Mouse (Mus musculus) heart, embryonic 11.5 days (tissue): ENCODE results near the gene Atraid. TPM values are rescaled to one million over a fixed set of nuclear protein-coding genes. Genes with fewer than 3 reads are reported as not detected.
A peak's percentile ranks its signal among the peaks of the same experiment; 100 is the strongest.

Experiments
- ATAC-seq: fragments of 200-750 bp; cut with Nextera tagmentation; replicated peaks from 2 replicates; pipeline ENCODE4 v1.8.0; 2017; ENCODE audit warnings: moderate library complexity; ENCODE audit not compliant: insufficient number of reproducible peaks, low FRiP score, low TSS enrichment
- H3K27ac ChIP-seq: fragments of 300-500 bp; sonication (generic); 2 replicates; pipeline ENCODE4 v1.5.1; 2014; ENCODE audit warnings: mild to moderate bottlenecking, low read depth, low read length
- H3K27me3 ChIP-seq: fragments of 300-500 bp; sonication (generic); 2 replicates; pipeline ENCODE4 v1.6.1; 2014; ENCODE audit warnings: mild to moderate bottlenecking, low read length, mixed read lengths; ENCODE audit not compliant: control insufficient read depth, insufficient read depth
- H3K36me3 ChIP-seq: fragments of 300-500 bp; sonication (generic); 2 replicates; pipeline ENCODE4 v1.6.1; 2014; ENCODE audit warnings: mild to moderate bottlenecking, low read length, moderate library complexity, mixed read lengths; ENCODE audit not compliant: control insufficient read depth, insufficient read depth
- H3K4me1 ChIP-seq: fragments of 300-500 bp; sonication (generic); 2 replicates; pipeline ENCODE4 v1.6.1; 2014; ENCODE audit warnings: low read length; ENCODE audit not compliant: control insufficient read depth, insufficient read depth
- H3K4me2 ChIP-seq: fragments of 300-500 bp; sonication (generic); 2 replicates; pipeline ENCODE4 v1.6.1; 2014; ENCODE audit warnings: mild to moderate bottlenecking, moderate library complexity
- H3K4me3 ChIP-seq: fragments of 300-500 bp; sonication (generic); 2 replicates; pipeline ENCODE4 v1.5.1; 2014; ENCODE audit warnings: low read depth, low read length
- H3K9ac ChIP-seq: fragments of 300-500 bp; sonication (generic); 2 replicates; pipeline ENCODE4 v1.6.1; 2014; ENCODE audit warnings: mild to moderate bottlenecking, low read depth, low read length, moderate library complexity
- H3K9me3 ChIP-seq: fragments of 300-500 bp; sonication (generic); replicated peaks from 2 replicates; pipeline ENCODE4 v1.6.1; 2016; ENCODE audit warnings: low read length; ENCODE audit not compliant: control insufficient read depth
- WGBS: fragments of 180-500 bp; shearing (Covaris S2); extraction: QIAGEN DNeasy Blood & Tissue Kit; methylation state at CpG from one replicate; pipeline ENCODE4 v1.1.7; 2014; ENCODE audit not compliant: insufficient replicate concordance; 5-methylcytosine and 5-hydroxymethylcytosine counted together
- polyA plus RNA-seq: library from polyadenylated mRNA; unstranded; fragments of >200 nt; fragmentation: Nextera tagmentation; extraction: Ambion mirVana; gene quantifications from 2 replicates; pipeline ENCODE4 v1.2.1, GENCODE M21; 2014

The Atraid gene
- polyA plus RNA-seq, 1 experiment from 2014 or later: 101 TPM

GRCm38 (mm10) chr5:31069810-31070209 lies 21.7 kb downstream of the Atraid start:
- Histone ChIP-seq H3K9ac (no peak overlapping the region), H3K4me1 (no peaks in the 10 kb centered on the region), H3K9me3 (no peaks in the 10 kb centered on the region), H3K36me3 (peaks cover 58% of the 10 kb centered on the region), H3K4me3 (no peak overlapping the region), H3K27me3 (no peaks in the 10 kb centered on the region), H3K4me2 (no peak overlapping the region), H3K27ac (no peak overlapping the region)
- ATAC-seq: no peak
- WGBS: 94% methylated on average over 3 of the region's 3 CpGs

- Histone ChIP-seq H3K9ac (no peak overlapping the region), H3K9me3 (no peaks in the 10 kb centered on the region), H3K4me1 (no peaks in the 10 kb centered on the region), H3K27me3 (no peaks in the 10 kb centered on the region), H3K27ac (no peak overlapping the region), H3K4me2 (no peak overlapping the region), H3K4me3 (no peak overlapping the region), H3K36me3 (peaks cover 61% of the 10 kb centered on the region)
- 76% methylated on average over 2 of the region's 2 CpGs for WGBS
- no peak for ATAC-seq
These were observed 22.9 kb downstream of the Atraid start for GRCm38 (mm10) chr5:31071059-31071458.

GRCm38 (mm10) chr5:31071821-31072220 lies 23.7 kb downstream of the Atraid start:
- H3K4me3 ChIP-seq: no peak overlapping the region
- H3K4me2 ChIP-seq: no peak overlapping the region
- no peaks in the 10 kb centered on the region for H3K9me3 ChIP-seq
- ATAC-seq: no peak
- H3K27me3 ChIP-seq: no peaks in the 10 kb centered on the region
- H3K27ac ChIP-seq: no peak overlapping the region
- H3K9ac ChIP-seq: no peak overlapping the region
- WGBS: 92% methylated on average over 11 of the region's 11 CpGs
- peaks cover 58% of the 10 kb centered on the region for H3K36me3 ChIP-seq
- no peaks in the 10 kb centered on the region for H3K4me1 ChIP-seq

- ATAC-seq: no peak
- Histone ChIP-seq H3K4me1 (no peaks in the 10 kb centered on the region), H3K27me3 (no peaks in the 10 kb centered on the region), H3K4me2 (no peak overlapping the region), H3K27ac (no peak overlapping the region), H3K9ac (no peak overlapping the region), H3K4me3 (no peak overlapping the region), H3K9me3 (no peaks in the 10 kb centered on the region), H3K36me3 (peaks cover 58% of the 10 kb centered on the region)
- WGBS: 90% methylated on average over 12 of the region's 12 CpGs
These were observed 25.1 kb downstream of the Atraid start for GRCm38 (mm10) chr5:31073176-31073575.

- WGBS: 78% methylated on average over 13 of the region's 13 CpGs
- H3K27me3 ChIP-seq: no peaks in the 10 kb centered on the region
These were observed 28.2 kb downstream of the Atraid start for GRCm38 (mm10) chr5:31076346-31076745.

GRCm38 (mm10) chr5:31080059-31080794 lies 32.1 kb downstream of the Atraid start:
- no peak overlapping the region for H3K4me2 ChIP-seq
- H3K27ac ChIP-seq: no peak overlapping the region
- no peak for ATAC-seq
- H3K4me3 ChIP-seq: no peak overlapping the region
- H3K36me3 ChIP-seq: peaks cover 15% of the 10 kb centered on the region
- no peaks in the 10 kb centered on the region for H3K9me3 ChIP-seq
- H3K27me3 ChIP-seq: no peaks in the 10 kb centered on the region
- peaks cover 17% of the 10 kb centered on the region for H3K4me1 ChIP-seq
- no peak overlapping the region for H3K9ac ChIP-seq
- WGBS: 78% methylated on average over 13 of the region's 13 CpGs

More at GRCm38 (mm10) chr5:31076346-31076745, 28.2 kb downstream of the Atraid start:
- Histone ChIP-seq H3K9ac (no peak overlapping the region), H3K4me3 (no peak overlapping the region), H3K9me3 (no peaks in the 10 kb centered on the region), H3K4me1 (no peaks in the 10 kb centered on the region), H3K4me2 (no peak overlapping the region), H3K27ac (no peak overlapping the region), H3K36me3 (peaks cover 37% of the 10 kb centered on the region)
- no peak for ATAC-seq

- no peak overlapping the region for H3K4me3 ChIP-seq
- ATAC-seq: no peak
- H3K27me3 ChIP-seq: no peaks in the 10 kb centered on the region
- H3K9ac ChIP-seq: no peak overlapping the region
- no peak overlapping the region for H3K27ac ChIP-seq
- H3K4me1 ChIP-seq: peaks cover 17% of the 10 kb centered on the region
- 61% methylated on average over 3 of the region's 3 CpGs for WGBS
- no peaks in the 10 kb centered on the region for H3K9me3 ChIP-seq
- H3K4me2 ChIP-seq: no peak overlapping the region
- H3K36me3 ChIP-seq: peaks cover 13% of the 10 kb centered on the region
These were observed 32.7 kb downstream of the Atraid start for GRCm38 (mm10) chr5:31080795-31081164.

- Histone ChIP-seq H3K4me1 (peaks cover 17% of the 10 kb centered on the region), H3K27me3 (peaks cover 3% of the 10 kb centered on the region; the same call in 1 of the 2 replicates), H3K9ac (no peak overlapping the region), H3K4me2 (no peak overlapping the region), H3K27ac (no peak overlapping the region), H3K9me3 (no peaks in the 10 kb centered on the region), H3K36me3 (peaks cover 13% of the 10 kb centered on the region), H3K4me3 (no peak overlapping the region)
- WGBS: 72% methylated on average over 3 of the region's 3 CpGs
- ATAC-seq: no peak
These were observed 33.3 kb downstream of the Atraid start for GRCm38 (mm10) chr5:31081386-31081785.

- H3K4me1 ChIP-seq: peaks cover 20% of the 10 kb centered on the region
- peak overlapping the region; percentile 71 for H3K27ac ChIP-seq
- H3K4me3 ChIP-seq: peak overlapping the region; percentile 23
- peaks cover 6% of the 10 kb centered on the region for H3K36me3 ChIP-seq
- 14% methylated on average over 5 of the region's 5 CpGs for WGBS
- peaks cover 3% of the 10 kb centered on the region; the same call in 1 of the 2 replicates for H3K27me3 ChIP-seq
- peak overlapping the region; percentile 39; the same call in 1 of the 2 replicates for H3K9ac ChIP-seq
- peak overlapping the region; percentile 58 for H3K4me2 ChIP-seq
- no peak for ATAC-seq
- no peaks in the 10 kb centered on the region for H3K9me3 ChIP-seq
These were observed 34.2 kb downstream of the Atraid start for GRCm38 (mm10) chr5:31082355-31082754.
